Mouse (Mus musculus) gastrocnemius, postnatal 14 days (tissue): ENCODE measurements at regions not wholly inside any gene's neighbourhood (a gene's known extent, or its start where the extent isn't known, plus 50 kb on each side); places are given as distances from the start of the nearest gene placed in this dataset.
"Not testable (repeated sequence)": the region's sequence is repeated elsewhere in the genome, so short reads cannot be mapped to it uniquely, and the experiment has no call there.

Experiments used
- DNase-seq: peaks from one replicate; pipeline ENCODE4 v3.0.0; 2021; ENCODE audit warnings: mixed read lengths
- intact Hi-C: fragments of 180-260 bp; cut with DNase I; formaldehyde crosslinking; loops from one replicate; pipeline ENCODE4 v1.15.1; 2025; ENCODE audit warnings: low total_unique reads

GRCm38 (mm10) chr3:16533643-16534042 lies 527.4 kb upstream of the Gm5150 start:
- intact Hi-C loops = no loop called here
- DNase-seq = no peak

GRCm38 (mm10) chr3:16527511-16527910 lies 521.3 kb upstream of the Gm5150 start:
- intact Hi-C loops, DNase-seq: not testable (repeated sequence)

GRCm38 (mm10) chr3:16488431-16488830 lies 482.2 kb upstream of the Gm5150 start:
- intact Hi-C loops, DNase-seq: not testable (repeated sequence)

- intact Hi-C loops = no loop called here
- DNase-seq = no peak
Measured at GRCm38 (mm10) chr3:16482750-16483149, 476.5 kb upstream of the Gm5150 start.

GRCm38 (mm10) chr3:16471360-16471759 lies 465.1 kb upstream of the Gm5150 start:
- DNase-seq = no peak
- intact Hi-C loops = no loop called here

- intact Hi-C loops = loop anchor here (10.0 kb wide), 1 partner anchor 1358 kb away; no protein-coding TSS in a partner anchor
- DNase-seq = peak; percentile 10
Measured at GRCm38 (mm10) chr3:16466388-16466787, 460.2 kb upstream of the Gm5150 start.

- intact Hi-C loops = loop anchor here (10.0 kb wide), 1 partner anchor 1359 kb away; no protein-coding TSS in a partner anchor
- DNase-seq = no peak
Measured at GRCm38 (mm10) chr3:16465357-16465756, 459.1 kb upstream of the Gm5150 start.

- no peak for DNase-seq
- intact Hi-C loops = loop anchor here (10.0 kb wide), 1 partner anchor 1360 kb away; no protein-coding TSS in a partner anchor
Measured at GRCm38 (mm10) chr3:16464301-16464700, 458.1 kb upstream of the Gm5150 start.

- DNase-seq = no peak
- intact Hi-C loops = no loop called here
Measured at GRCm38 (mm10) chr3:16433033-16433432, 426.8 kb upstream of the Gm5150 start.

GRCm38 (mm10) chr3:16431819-16432115 lies 425.5 kb upstream of the Gm5150 start:
- intact Hi-C loops = no loop called here

GRCm38 (mm10) chr3:16431082-16431818 lies 425.0 kb upstream of the Gm5150 start:
- intact Hi-C loops = no loop called here
- DNase-seq = no peak

More at GRCm38 (mm10) chr3:16431819-16432115, 425.5 kb upstream of the Gm5150 start:
- no peak for DNase-seq
